Mouse (Mus musculus): ENCODE measurements around the gene Fam227b. TPM values are rescaled to one million over a fixed set of nuclear protein-coding genes. Genes with fewer than 3 reads are reported as not detected.

The Fam227b gene
- not detected in 2 replicates for polyA plus RNA-seq (2021; fragmentation: Nextera tagmentation)
- long read RNA-seq, experiment 1, partial matches to known transcripts, result 0 of 1 reads
- long read RNA-seq, experiment 1, other reads (novel, unspliced or antisense), result 1 of 1 reads
- long read RNA-seq, experiment 2, result 0 reads

GRCm38 (mm10) chr2:126151855-126152571 lies at the start of gene Fam227b, which contains the start of gene Dtwd1:
Fam227b (minus strand) TSS chr2:126152004.
Dtwd1 (plus strand) TSS chr2:126152141.

GRCm38 (mm10) chr2:126034379-126035005 lies 117.3 kb downstream of the Fam227b start, which contains the start of gene Fgf7:
Fgf7 (plus strand) TSS chr2:126034658.

Other genes starting within 250 kb of the Fam227b start
- 0.10 and 0.26 TPM in 2 replicates for gene Fgf7, start 117.3 kb downstream of the Fam227b start, polyA plus RNA-seq (2021; fragmentation: Nextera tagmentation)
- 22.9 and 24.1 TPM in 2 replicates for gene Dtwd1, start 137 bp upstream of the Fam227b start, polyA plus RNA-seq (2021; fragmentation: Nextera tagmentation)
- gene Gm17555, start 63.1 kb upstream of the Fam227b start, polyA plus RNA-seq (2021; fragmentation: Nextera tagmentation), result not detected in 2 replicates

All from left cerebral cortex, adult 6 months (tissue).